8 mouse cellular contexts compared by ENCODE assay signal in genomic region chr11:105202403-105202802, GRCm38 (mm10).
A peak's percentile ranks its signal among the peaks of the same experiment; 100 is the strongest.
DNase-seq lines count a peak whose midpoint lies in the region.
"Had no signal": no experiment of that assay in that cellular context is flagged by ENCODE, and none has a peak within 500 bp of the region (broad histone marks: within the 10 kb centered on the region; RNA-seq: fewer than 3 reads in every experiment).

No protein-coding gene starts in this region.

- peak; percentile 15 for DNase-seq in kidney, postnatal 10 days
- no peak for DNase-seq in kidney, postnatal 14 days
- peak; percentile 55 for DNase-seq in 416B (ENCODE audit: low read depth)
- DNase-seq in CD4-positive helper T cell, adult 2 months (ENCODE audit: low read depth, low spot score) = peak; percentile 25
- DNase-seq in c-Kit-positive CD71-positive TER-119-positive erythroid progenitor cells, embryonic 14.5 days (ENCODE audit: low spot score) = peak; percentile 37
- DNase-seq in spleen, postnatal 4 days (ENCODE audit: low spot score in 2 of 2) = no peak
- no peak for DNase-seq in testis, postnatal 14 days (ENCODE audit: low spot score)
- DNase-seq: adrenal gland, adult 2 months had no signal

Comparison
In these comparisons a context has a peak if more than half of its experiments do, and no peak if none do; other contexts are left out.
1. DNase-seq: peak in kidney, postnatal 10 days (single experiment), 416B (single experiment), CD4-positive helper T cell, adult 2 months (single experiment) and c-Kit-positive CD71-positive TER-119-positive erythroid progenitor cells, embryonic 14.5 days (single experiment); none in kidney, postnatal 14 days (single experiment), spleen, postnatal 4 days (0 of 2) and testis, postnatal 14 days (single experiment).